Mouse (Mus musculus) cerebellum, adult 9-10 months (tissue): ENCODE results near the gene Cyp2f2.
A peak's percentile ranks its signal among the peaks of the same experiment; 100 is the strongest.

Experiments used
- DNase-seq: peaks from one replicate; pipeline ENCODE4 v3.0.0; 2022

Cyp2f2 gene

DNA sequence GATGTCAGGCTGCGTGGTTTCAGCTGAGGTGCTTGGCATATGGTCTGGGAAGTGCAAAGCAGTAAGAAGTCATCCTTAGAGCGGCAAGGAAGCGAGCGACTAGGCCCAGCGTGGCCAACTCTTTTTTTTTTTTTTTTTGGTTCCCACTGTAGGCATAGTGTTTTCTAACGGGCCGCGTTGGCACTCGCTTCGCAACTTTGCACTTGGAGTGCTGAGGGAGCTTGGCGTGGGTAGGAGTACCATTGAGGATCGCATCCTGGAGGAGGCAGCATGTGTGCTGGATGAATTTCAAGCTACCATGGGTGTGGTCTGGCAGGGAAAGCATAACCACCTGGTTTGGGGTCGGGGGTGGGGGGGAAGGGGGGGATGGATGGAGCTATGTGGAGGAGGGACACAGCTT, 36.3 kb downstream of the Cyp2f2 start:
- no peak for DNase-seq

DNA sequence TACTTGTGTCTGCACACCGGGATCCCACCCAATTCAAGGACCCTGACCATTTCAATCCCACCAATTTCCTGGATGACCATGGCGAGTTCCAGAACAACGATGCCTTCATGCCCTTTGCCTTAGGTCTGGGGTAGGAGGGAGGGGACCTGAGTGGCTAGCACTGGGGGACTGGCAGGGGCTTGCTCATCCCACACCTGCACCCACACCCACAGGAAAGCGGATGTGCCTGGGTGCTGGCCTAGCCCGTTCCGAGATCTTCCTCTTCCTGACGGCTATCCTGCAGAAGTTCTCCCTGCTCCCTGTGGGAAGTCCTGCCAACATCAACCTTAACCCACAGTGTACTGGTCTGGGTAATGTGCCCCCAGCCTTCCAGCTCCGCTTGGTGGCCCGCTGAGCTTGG, 38.5 kb downstream of the Cyp2f2 start:
- DNase-seq, result peak; percentile 33

DNA sequence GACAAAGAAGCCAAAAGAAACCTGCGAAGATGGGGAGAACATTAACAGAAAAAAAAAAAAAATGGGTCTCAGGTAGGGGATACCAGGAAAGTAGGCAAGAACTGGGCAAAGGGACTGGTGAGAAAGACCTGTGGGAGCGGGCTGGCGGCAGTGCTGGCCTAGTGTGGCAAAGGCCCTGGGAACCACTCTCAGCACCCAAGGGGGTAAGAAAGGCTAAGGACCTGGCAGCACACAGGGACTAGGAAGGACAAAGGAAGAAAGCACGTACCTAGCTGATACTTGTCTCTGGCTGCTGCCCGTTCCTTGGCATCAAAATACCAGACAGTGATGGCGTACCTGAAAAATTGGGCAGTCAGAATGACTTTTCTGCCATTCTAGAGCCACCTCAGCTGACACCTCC, 39.5 kb downstream of the Cyp2f2 start:
- peak; percentile 36 for DNase-seq

DNA sequence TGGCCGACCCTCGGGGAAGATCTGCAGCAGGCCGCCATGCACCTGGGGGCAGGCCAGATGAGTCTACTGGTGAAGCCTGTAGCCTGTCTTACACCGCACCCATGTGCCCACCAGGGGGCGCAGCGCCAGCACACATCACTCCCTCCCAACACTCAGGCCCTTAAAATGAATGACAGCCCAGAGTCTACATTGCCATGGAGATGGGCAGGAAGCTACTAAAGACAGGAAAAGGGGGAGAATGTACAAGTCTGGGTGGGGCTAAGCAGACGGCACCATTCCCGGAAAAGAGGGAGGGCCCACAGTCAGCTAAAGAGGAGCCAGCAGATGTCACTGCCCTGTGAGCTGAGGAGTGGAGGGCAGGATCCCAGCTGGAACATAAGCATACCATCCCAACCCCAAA, 40.2 kb downstream of the Cyp2f2 start:
- DNase-seq, result peak; percentile 90

DNA sequence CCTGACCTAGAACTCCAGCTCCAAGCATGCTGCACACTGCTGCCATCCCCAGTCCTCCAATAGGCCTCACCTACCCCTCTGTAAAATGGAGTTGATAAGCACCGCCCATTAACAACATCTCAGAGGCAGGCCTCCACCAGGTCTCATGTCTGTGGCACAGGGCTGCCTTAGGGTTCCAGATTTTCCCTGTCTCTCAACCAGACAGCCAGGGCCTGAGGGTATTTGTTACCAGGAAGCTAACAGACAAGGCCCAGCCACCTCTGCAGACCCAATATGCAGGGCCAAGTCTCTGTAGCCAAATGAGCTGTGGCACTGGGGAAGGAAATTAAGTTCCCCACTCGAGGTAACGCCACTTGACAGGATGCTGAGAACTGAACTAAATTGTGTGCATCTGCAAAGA, 41.2 kb downstream of the Cyp2f2 start:
- peak; percentile 19 for DNase-seq

DNA sequence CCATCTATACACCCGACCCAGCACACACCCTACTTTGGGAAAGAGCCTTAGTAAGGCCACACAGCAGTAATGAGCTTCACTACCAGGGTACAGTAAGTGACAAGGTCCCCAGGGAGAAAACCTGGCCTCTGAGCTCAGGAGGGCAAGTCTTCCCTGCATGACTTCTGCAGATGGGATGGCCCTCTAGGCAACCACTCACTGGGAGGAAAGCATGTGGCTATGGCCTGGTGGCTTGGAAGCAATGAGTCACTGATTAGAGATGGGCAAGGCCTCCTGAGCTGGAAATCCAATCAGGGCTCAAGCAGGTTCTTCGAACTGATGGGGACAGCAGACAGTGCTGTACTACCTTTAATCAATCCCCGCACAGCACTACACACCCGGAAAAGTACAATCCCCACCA, 42.0 kb downstream of the Cyp2f2 start:
- DNase-seq, result no peak

DNA sequence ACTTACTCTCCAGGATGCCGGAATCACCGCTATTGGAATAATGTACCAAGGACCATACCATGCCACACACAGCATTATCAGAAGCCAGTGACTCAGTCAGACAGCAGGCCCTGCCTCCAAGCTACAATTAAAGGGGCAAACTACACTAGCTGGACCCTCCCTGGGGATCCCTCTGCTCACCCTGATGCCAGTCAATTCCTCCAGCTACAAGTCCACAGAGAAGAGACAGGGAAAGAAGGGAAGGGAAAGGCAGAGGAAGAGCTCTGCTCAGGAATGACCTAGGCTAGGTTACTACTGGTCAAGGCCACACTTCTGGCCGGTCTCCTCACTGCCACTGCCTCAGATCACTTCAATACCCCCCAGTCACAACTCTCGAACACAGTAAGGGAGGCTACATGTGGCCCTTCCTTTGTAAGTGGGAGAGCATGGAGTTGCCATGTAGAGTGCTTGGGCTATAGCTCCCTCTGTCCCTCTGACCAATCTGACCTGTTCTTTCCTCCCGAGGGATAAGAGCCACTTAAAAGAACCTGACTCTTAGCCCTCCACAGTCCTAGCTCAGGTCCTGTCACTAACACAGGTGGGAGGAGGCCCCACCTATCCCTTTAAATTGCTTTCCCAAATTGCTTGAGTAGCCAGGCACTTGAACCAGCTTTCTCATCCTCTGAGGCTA, 43.2 kb downstream of the Cyp2f2 start:
- DNase-seq, result no peak

DNA sequence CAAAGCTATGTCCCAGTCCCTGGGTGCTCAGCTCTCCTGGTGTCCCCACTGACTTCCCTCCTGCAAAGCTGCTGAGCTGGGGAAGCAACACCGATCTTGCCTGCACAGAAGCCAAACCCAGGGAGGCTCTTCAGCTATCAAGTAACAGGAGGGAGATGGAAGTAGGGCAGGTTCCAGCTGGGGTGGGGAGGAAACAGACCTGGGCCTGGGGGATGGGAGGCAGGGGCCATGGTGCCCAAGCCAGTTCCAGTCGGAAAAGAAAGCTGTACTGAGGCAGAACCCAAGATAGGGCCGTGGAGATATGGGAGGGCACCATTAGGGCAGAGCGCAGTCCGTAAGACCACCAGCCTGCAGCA, 43.7 kb downstream of the Cyp2f2 start:
- peak; percentile 41 for DNase-seq

DNA sequence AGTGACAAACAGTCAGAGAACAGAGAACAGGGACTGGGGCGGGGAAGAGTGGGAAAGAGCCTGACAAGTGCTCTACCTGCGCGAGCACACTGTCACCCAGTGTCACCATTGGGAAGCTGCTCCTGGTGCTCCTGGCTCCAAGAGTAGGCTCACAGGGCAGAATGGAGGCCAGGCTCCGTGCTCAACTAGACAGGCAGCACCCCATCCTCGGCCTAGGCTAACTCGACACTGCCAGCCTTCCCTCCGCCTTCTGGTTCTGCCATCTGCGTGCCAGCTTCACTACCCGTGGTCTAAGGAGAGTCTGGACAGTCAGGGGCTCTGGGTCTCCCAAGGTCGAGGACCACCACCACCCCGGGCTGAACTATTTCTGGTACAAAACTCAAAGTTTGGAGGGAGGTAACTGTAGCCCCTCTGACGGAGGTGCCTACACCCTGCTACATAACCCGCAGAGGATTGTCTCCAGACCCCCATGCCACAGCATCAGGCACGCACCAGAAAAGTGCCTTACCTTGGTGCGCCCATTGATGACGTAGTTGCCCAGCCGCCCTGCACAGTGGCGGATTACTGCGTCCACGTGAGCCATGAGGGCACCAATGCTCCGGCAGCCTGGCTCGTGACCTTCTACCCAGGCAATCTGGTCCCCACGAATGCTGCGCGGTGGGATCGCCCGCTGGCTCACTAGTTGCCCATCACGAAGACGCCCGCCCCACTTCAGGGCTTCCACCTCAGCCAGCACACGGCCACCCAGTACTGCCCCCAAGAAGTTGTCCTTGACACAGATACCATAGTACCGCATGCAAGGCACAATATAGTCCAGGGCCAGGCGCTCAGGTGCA, 44.6 kb downstream of the Cyp2f2 start:
- peak; percentile 71 for DNase-seq

DNA sequence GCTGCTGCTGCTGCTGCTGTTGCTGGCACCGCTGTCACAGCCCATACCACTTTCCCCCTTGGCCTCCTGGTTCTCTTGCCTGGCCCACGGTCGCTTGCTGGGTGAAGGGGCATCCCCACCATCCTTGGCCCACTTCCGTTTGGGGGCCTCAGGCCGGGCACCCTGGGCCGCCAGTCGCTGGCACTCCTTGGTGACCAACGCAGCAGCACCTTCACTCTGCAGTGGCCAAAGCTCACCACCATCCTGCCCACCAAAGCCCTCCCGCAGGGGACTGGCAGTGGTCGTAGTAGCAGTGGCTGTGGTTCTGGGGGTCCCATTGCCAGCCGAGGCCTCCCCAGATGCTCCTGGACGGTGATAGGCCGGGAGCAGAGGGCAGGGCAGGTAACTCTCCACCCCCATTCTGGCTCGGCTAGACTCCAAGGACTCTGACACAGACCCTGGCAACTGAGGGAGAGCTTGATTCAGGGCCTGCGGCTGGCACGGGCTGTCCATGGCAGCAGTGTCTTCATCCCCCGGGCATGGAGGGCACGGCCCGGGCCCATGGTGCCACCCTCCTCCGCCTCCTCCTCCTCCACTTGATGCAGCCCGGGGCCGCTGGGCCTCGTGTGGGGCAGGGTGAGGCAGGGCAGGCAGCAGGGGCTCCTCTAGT, 45.4 kb downstream of the Cyp2f2 start:
- DNase-seq, result peak; percentile 81

DNA sequence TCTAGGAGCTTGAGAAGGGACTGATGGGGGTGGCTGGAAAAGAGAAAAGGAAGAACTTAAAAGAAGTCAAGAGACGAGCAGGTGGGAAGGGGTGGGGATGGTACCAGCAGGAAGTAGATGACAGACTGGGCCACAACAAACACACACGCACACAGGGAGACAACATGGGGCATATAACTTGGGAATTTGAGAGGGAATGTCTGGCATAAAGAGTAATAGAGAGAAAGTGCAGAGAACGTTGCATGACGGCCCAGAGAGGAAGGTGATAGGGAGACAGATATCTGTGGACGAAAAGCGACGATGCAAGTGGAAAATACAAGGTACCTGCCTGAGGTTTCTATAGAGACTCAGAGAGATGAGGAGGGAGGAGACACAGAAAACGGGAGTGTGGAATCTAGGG, 46.0 kb downstream of the Cyp2f2 start:
- no peak for DNase-seq

DNA sequence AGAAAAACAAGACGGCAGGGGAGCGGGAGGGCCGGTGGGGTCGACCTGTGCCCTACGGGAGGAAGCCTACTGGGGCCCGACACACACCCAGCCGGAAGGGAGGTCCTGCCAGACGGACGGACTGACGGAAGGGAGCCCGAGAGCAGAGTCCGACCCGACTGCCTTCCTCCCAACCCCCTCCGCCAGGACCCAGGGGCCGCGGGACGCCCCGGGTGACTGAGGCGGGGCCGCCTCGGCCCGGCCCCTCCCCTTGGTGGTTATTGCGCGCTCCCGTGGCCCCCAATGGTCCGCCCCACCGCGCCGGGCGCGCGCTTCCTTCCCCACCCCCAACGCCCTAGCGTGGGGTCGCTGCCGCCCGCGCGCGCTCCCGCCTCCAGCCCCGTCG, 46.5 kb downstream of the Cyp2f2 start:
- DNase-seq, result peak; percentile 81

DNA sequence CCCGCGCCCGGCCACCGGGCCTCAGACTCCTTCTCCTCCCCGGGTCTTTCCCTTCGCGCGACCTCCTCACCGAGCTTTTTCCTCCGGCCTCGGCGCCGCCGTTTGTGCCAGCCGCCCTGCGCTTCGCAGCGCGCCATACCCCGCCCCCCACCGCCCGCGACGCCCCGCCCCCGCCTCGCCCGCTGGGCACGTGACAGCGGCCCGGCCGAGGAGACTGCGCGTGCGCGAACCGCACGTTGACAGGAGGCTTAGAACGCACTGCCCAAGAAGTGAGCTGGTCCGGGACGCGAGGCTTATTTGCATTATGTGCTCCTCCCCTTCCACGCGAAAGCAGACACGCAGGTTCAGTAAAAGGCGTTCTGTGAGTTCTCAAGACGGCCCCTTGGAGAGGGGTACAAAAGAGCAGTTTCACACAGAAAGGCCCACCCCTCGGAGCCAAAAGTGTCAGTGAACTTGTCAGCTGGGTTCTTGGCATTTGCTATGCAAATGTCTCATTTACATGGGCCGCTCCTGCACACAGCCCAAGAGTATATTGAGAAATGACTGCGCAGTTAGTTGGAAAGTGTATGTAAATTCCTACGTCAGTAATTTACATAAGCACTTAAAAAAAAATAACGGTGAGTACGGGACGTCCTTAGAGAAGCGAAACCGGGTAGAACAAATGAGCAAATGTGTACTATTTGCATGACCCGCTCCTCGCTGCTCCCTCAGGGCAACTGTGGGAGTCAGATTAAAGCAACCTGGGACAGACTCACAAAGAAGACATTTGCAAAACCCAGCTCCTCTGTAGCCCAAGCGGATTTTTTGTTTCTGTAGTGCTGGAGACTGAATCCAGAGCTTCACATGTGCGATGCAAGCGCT, 47.1 kb downstream of the Cyp2f2 start, which contains the start of gene Egln2:
Egln2 (minus strand) TSS at position 189 of the 861 bp plus-strand sequence.
- peak; percentile 95 for DNase-seq

DNA sequence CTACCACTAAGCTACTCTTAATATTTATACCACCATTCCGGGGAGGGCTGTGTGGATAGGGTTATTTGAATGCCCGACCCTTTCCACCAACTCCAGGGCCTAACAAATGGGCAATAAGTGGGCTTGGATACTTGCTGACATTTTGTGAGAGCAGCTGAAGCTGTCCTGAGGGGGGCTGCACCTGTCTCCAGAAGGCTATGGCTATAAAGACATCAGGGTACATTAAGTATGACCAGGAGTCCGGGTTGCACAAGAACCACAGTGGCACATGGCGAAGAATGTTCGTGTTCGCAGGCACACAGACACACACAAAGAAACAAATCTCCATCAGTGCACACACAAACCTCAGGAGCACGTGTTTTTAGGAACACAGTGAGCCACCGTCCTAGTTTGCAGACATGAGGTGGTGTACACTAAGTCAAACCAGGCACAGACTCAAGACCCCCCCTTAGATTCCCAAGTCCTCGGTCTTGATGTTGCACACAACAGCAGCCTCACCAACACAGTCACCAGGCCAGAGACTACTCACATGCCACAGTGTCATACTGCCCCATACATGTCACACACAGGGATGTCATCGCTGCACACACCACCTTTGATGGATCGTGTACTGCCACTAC, 47.9 kb downstream of the Cyp2f2 start:
- no peak for DNase-seq

DNA sequence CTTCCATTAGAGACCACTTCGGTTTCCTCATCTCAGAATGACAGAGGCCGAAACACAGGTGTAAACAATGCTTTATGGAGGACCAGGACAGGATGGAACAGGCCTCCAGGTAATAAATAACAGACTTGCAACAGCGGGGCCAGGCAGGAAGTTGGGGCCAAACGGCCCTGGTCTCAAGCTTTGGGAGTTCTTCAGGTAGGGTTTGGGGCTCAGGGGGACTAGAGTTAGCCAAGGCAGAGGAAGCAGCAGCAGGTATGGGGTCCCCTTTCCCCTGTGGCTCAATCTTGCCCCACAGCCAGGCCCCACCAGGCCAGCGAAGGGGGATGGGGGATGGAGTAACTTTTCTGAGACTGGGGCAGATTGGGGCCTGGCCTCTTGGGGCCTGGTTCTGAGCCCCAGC, 48.7 kb downstream of the Cyp2f2 start:
- peak; percentile 52 for DNase-seq

DNA sequence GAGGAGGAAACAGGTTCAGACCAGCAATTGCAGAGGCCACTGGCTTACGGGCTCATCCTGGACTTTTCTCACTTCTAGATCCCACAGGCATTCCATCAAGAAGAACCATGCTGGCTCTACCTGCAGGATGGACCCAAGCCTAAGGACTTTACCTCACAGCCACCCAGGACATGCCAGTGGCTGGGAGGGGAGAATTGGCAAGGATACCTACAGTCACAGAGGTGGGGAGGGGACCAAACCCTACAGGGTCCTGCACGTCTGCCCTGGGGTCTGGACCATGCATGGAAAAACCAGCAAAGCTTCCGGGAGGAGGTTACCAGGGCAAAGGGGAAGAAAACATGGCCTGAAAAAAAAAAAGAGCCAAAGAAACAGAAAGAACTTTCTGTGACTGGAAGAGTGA, 51.3 kb downstream of the Cyp2f2 start:
- peak; percentile 26 for DNase-seq

DNA sequence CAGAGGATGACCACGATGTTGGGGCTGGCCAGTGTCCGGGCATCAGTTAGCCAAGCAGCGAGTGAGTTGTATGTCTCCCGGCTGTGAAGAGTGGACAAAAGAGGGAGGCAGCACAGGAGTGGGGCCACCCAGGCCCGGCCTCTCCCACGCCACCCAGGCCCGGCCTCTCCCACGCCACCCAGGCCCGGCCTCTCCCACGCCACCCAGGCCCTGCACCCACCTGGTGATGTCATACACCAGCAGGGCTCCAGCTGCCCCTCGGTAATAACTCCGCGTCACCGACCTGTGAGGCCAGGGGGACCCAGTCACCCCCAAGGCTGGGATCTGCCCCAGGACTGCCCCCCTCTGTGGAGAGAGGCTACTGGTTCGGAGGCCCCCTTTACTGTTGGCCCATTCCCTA, 54.8 kb downstream of the Cyp2f2 start:
- no peak for DNase-seq

DNA sequence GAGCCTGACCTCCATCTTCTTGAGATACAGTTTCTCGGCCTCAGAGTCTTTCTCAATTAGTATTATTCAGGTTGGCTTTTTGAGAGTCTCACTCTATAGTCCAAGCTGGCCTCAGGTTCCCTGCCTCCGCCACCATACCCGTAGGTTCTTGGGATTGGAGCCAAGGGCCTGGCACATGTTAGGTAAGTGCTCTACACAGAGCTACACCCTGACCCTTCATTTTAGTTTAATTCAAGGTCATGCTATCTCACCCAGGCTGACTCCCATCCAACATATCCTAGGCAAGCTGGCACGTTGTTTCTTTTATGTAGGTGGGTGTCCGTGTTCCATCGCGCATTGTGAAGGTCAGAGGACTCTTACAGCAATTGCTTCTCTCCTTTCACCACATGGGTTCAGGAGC, 55.2 kb downstream of the Cyp2f2 start:
- no peak for DNase-seq

DNA sequence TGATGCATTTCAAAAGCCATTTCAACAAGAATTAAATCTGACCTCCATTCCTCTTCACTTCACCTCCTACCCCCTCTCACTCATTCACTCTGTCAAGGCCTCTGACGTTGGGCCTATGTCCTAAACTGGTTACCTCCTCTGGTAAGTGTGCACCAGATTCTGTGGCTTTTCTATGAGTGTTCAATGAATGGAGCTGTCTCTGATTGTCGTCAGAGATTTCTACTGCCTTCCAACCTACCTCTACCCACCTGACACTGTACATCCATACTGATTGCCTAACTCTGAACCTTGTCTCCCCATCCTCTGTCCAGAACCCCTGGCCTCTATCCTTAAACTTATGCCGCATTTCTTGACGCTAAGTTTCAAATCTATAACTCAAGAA, 58.2 kb downstream of the Cyp2f2 start:
- DNase-seq, result no peak

DNA sequence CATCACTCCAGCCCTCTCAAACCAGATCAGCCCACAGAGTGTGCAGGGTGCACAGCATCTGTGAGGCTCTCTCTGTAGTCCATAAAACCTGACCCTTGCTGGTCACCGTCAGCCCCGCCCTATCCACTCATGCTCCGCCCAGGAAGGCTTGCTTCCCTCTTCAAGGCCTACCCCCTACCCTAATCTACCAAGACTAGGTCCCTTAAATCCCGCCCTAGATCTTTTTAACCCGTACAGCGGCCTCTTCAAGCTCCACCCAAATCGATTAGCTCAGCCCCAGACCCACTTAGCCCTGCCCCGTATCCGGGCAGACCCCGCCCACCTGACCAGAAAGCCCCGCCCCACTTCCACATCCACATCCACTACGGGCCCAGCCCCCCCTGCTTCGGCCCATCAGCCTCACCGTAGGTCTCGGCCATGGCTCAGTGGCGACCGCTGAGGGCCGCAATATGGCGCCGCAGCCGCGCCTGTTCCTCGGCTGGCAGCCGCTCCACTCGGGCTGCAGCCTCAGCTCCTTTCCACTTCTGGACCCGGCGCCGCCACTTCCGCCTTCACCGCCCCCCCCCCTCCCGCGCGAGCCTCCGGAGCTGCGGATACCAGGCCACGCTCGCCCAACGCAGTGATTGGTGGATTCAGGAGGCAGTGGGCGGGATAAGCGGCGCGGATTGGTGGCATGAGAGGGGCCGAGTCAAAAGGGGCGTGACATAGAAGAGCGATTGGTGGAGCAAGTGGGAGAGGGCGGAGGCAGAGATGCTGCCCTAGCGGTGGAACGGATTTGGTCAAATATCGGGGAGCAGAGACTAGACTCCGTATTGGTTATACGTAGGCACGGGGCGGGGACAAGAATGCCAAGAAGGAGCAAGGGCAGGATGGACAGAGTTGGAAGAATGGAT, 58.9 kb downstream of the Cyp2f2 start, which contains the start of gene Rab4b:
Rab4b (minus strand) TSS at position 573 of the 893 bp plus-strand sequence.
- DNase-seq, result peak; percentile 100

DNA sequence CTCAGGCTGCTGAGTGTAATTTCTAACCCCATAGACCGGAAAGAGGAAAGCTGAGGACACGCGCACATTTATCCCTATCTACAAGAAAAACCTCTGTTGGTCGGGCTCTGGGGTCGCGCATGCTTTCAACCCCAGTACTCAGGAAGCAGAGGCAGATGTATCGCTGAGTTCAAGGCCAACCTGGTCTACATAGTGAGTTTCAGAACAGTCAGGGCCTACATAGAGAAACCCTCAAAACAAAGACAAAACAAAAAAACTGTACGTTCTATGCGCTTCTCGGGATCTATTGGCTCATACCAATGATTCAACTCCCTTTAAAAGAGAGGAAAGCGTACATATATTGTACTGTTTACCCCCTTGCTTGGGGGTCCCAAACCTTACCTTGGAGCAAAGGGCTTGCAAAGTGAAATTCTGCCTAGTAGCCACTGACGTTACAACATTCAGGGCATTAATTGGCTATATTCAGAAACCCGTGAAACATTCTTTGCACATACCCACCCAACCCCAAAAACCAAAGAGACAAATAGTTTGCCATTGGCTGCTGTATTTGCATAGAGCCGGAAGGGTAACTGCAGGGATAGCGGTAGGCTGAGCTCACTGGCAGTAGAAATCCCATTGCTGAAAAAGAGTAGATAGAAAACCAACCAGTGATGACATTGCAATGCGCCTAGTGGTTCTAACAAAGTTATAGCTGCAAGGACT, 59.7 kb downstream of the Cyp2f2 start:
- no peak for DNase-seq
